Mouse (Mus musculus): ENCODE data around the gene Nr2c1.

GRCm38 (mm10) chr10:94147391-94147755 lies 450 bp upstream of the Nr2c1 start:
- TF ChIP-seq CTCF (IDR thresholded peaks at IDR 0.05; ENCODE audit: low read depth, low read length) (no peak), GATA1 (IDR thresholded peaks at IDR 0.05; ENCODE audit: borderline replicate concordance, low read length) (no peak), TAL1 (conservative IDR thresholded peaks at IDR 0.05; ENCODE audit: low read depth, low read length) (no peak)

Measured in G1E (cell line).